Mouse (Mus musculus): Measurements from ENCODE around the gene Rgs7bp. TPM values are rescaled to one million over a fixed set of nuclear protein-coding genes. Genes with fewer than 3 reads are reported as not detected.

The Rgs7bp gene
- total and polyA plus RNA-seq, 3 experiments: 0.15 to 0.16 TPM; not detected in 1

GRCm38 (mm10) chr13:105016577-105016976, 38.2 kb downstream of the Rgs7bp start:
- no peak overlapping the region for H3K4me3 ChIP-seq (ENCODE audit: low read depth, low read length)
- TF ChIP-seq GATA1 (IDR thresholded peaks at IDR 0.05; ENCODE audit: borderline replicate concordance, low read length) (no peak), CTCF (IDR thresholded peaks at IDR 0.05; ENCODE audit: low read depth, low read length) (no peak), POLR2AphosphoS5 (IDR thresholded peaks at IDR 0.05; ENCODE audit: insufficient replicate concordance, low read depth, low read length) (no peak), GATA2 (IDR thresholded peaks at IDR 0.05; ENCODE audit: borderline replicate concordance, low read depth, low read length) (no peak), TAL1 (conservative IDR thresholded peaks at IDR 0.05; ENCODE audit: low read depth, low read length) (no peak)
- H3K4me1 ChIP-seq (ENCODE audit: insufficient read depth, low read depth, low read length): no peaks in the 10 kb centered on the region
- no peaks in the 10 kb centered on the region for H3K27me3 ChIP-seq (ENCODE audit: insufficient read depth, low read length)
- DNase-seq (ENCODE audit: low spot score) (no peak), ATAC-seq (ENCODE audit: extremely low read depth, insufficient number of reproducible peaks, low FRiP score, poor library complexity, severe bottlenecking) (no peak)
- no peaks in the 10 kb centered on the region for H3K9me3 ChIP-seq (replicated peaks)
- H3K36me3 ChIP-seq (replicated peaks): no peaks in the 10 kb centered on the region

DNA sequence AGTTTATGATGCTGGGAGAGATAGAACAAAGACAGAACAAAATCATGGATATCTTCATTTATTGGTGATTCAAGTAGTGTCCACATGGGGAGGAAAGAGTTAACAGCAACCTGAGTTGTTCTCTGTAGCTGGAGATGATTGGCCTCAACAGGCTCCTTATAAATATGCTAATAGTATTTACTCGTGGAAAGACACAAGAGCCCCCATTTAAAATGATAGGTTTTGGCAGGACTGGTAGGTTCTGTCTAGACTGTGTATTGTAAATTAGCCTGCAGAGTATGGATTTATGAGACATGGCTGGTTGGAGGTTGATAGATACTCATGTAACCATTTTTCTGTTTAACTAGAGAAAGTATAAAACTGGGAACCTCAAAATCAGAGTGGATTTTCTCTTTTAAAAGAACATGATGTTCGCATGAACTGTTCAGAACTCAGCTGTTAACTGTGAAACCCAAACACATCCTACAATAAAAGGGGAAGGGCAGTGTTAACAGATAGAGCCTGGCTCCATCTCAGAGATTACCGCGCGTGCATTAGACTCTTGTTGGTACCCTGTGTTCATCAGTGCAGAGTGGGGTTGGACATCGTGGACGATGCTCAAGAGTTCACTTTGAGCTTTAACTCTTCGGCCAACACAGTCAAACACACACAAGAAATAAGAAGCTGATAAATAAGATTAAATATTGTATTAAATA, 38.9 kb downstream of the Rgs7bp start:
- no peaks in the 10 kb centered on the region for H3K36me3 ChIP-seq (replicated peaks)
- DNase-seq (ENCODE audit: low spot score) (no peak), ATAC-seq (ENCODE audit: extremely low read depth, insufficient number of reproducible peaks, low FRiP score, poor library complexity, severe bottlenecking) (no peak)
- TF ChIP-seq GATA2 (IDR thresholded peaks at IDR 0.05; ENCODE audit: borderline replicate concordance, low read depth, low read length) (no peak), GATA1 (IDR thresholded peaks at IDR 0.05; ENCODE audit: borderline replicate concordance, low read length) (no peak), CTCF (IDR thresholded peaks at IDR 0.05; ENCODE audit: low read depth, low read length) (no peak), TAL1 (conservative IDR thresholded peaks at IDR 0.05; ENCODE audit: low read depth, low read length) (no peak), POLR2AphosphoS5 (IDR thresholded peaks at IDR 0.05; ENCODE audit: insufficient replicate concordance, low read depth, low read length) (no peak)
- H3K4me3 ChIP-seq (ENCODE audit: low read depth, low read length): no peak overlapping the region
- H3K9me3 ChIP-seq (replicated peaks): no peaks in the 10 kb centered on the region
- no peaks in the 10 kb centered on the region for H3K27me3 ChIP-seq (ENCODE audit: insufficient read depth, low read length)
- no peaks in the 10 kb centered on the region for H3K4me1 ChIP-seq (ENCODE audit: insufficient read depth, low read depth, low read length)

- DNase-seq (ENCODE audit: low spot score) (no peak), ATAC-seq (ENCODE audit: extremely low read depth, insufficient number of reproducible peaks, low FRiP score, poor library complexity, severe bottlenecking) (no peak)
- Histone ChIP-seq H3K4me3 (ENCODE audit: low read depth, low read length) (no peak overlapping the region), H3K9me3 (replicated peaks) (no peaks in the 10 kb centered on the region), H3K4me1 (ENCODE audit: insufficient read depth, low read depth, low read length) (peaks cover 2% of the 10 kb centered on the region; the same call in 1 of the 2 replicates), H3K27me3 (ENCODE audit: insufficient read depth, low read length) (peaks cover 3% of the 10 kb centered on the region; the same call in 1 of the 2 replicates), H3K36me3 (replicated peaks) (no peaks in the 10 kb centered on the region)
- TF ChIP-seq POLR2AphosphoS5 (IDR thresholded peaks at IDR 0.05; ENCODE audit: insufficient replicate concordance, low read depth, low read length) (no peak), GATA1 (IDR thresholded peaks at IDR 0.05; ENCODE audit: borderline replicate concordance, low read length) (no peak), GATA2 (IDR thresholded peaks at IDR 0.05; ENCODE audit: borderline replicate concordance, low read depth, low read length) (no peak), CTCF (IDR thresholded peaks at IDR 0.05; ENCODE audit: low read depth, low read length) (no peak), TAL1 (conservative IDR thresholded peaks at IDR 0.05; ENCODE audit: low read depth, low read length) (no peak)
Observed at GRCm38 (mm10) chr13:105011300-105011699, 43.4 kb downstream of the Rgs7bp start.

DNA sequence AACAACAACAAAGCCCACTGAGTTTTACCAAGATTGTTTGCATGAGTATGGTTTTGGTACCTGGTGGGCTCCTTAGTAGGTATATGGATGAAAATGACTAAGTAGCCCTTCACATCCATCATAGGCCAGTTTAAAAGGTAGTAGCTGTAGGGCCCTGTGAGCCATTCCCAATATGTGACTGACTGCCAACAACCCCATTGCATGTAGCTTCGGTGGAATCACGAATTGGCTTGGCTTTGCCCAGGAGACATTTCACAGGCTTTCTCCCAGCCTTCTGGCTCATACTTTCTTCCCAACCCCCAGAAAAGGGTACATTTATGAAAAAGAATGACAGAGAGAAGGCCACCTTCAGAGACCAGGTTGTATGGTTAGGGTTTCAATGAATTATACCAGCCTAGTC, 45.8 kb downstream of the Rgs7bp start:
- peaks cover 2% of the 10 kb centered on the region; the same call in 1 of the 2 replicates for H3K4me1 ChIP-seq (ENCODE audit: insufficient read depth, low read depth, low read length)
- H3K36me3 ChIP-seq (replicated peaks): no peaks in the 10 kb centered on the region
- no peak for ATAC-seq (ENCODE audit: extremely low read depth, insufficient number of reproducible peaks, low FRiP score, poor library complexity, severe bottlenecking)
- H3K4me3 ChIP-seq (ENCODE audit: low read depth, low read length): no peak overlapping the region
- no peak for TF ChIP-seq GATA1 (IDR thresholded peaks at IDR 0.05; ENCODE audit: borderline replicate concordance, low read length)
- TF ChIP-seq GATA2 (IDR thresholded peaks at IDR 0.05; ENCODE audit: borderline replicate concordance, low read depth, low read length): no peak
- TF ChIP-seq CTCF (IDR thresholded peaks at IDR 0.05; ENCODE audit: low read depth, low read length): no peak
- TF ChIP-seq POLR2AphosphoS5 (IDR thresholded peaks at IDR 0.05; ENCODE audit: insufficient replicate concordance, low read depth, low read length): no peak
- TF ChIP-seq TAL1 (conservative IDR thresholded peaks at IDR 0.05; ENCODE audit: low read depth, low read length): no peak
- H3K27me3 ChIP-seq (ENCODE audit: insufficient read depth, low read length): peaks cover 3% of the 10 kb centered on the region; the same call in 1 of the 2 replicates
- H3K9me3 ChIP-seq (replicated peaks): no peaks in the 10 kb centered on the region
- DNase-seq (ENCODE audit: low spot score): no peak

- Histone ChIP-seq H3K9me3 (replicated peaks) (no peaks in the 10 kb centered on the region), H3K27me3 (ENCODE audit: insufficient read depth, low read length) (peaks cover 4% of the 10 kb centered on the region; the same call in 1 of the 2 replicates), H3K4me3 (ENCODE audit: low read depth, low read length) (no peak overlapping the region), H3K4me1 (ENCODE audit: insufficient read depth, low read depth, low read length) (no peaks in the 10 kb centered on the region), H3K36me3 (replicated peaks) (no peaks in the 10 kb centered on the region)
- ATAC-seq (ENCODE audit: extremely low read depth, insufficient number of reproducible peaks, low FRiP score, poor library complexity, severe bottlenecking): no peak
- DNase-seq (ENCODE audit: low spot score): no peak
- TF ChIP-seq GATA2 (IDR thresholded peaks at IDR 0.05; ENCODE audit: borderline replicate concordance, low read depth, low read length): no peak
- TF ChIP-seq GATA1 (IDR thresholded peaks at IDR 0.05; ENCODE audit: borderline replicate concordance, low read length): no peak
- no peak for TF ChIP-seq TAL1 (conservative IDR thresholded peaks at IDR 0.05; ENCODE audit: low read depth, low read length)
- no peak for TF ChIP-seq POLR2AphosphoS5 (IDR thresholded peaks at IDR 0.05; ENCODE audit: insufficient replicate concordance, low read depth, low read length)
- no peak for TF ChIP-seq CTCF (IDR thresholded peaks at IDR 0.05; ENCODE audit: low read depth, low read length)
Observed at GRCm38 (mm10) chr13:105002831-105003157, 51.9 kb downstream of the Rgs7bp start.

DNA sequence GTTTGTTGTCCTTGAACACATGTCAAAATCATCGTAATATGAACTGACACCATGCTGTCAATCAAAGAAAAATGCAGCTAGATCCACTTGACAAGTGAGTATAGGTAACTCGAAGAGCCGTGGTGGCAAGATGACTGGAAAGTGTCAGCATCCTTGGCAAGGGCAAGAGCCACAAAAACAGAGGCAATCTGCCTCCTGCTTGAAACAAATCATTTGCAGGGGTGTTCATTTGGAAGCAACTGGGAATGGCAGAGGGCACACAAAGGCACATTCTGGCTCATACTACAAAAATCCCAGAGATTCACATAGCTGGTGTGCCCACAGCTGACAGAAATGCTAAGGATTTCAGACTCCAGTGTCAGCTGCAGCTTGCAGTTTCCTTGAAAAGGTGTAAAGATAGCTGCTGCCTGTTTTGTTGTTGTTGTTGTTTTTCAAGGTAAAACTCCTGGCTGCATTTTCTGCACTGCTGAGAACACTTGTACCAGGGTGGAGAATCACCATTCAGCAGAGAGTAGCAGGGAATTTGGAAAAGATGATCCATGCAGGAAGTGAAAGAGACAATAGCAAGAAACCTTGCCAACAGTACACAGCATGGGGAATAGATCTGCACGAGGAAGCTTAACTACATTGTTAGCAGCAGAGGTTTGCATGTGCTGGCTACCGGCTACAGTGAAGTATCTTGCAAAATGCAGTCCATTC, 52.4 kb downstream of the Rgs7bp start:
- DNase-seq (ENCODE audit: low spot score): no peak
- ATAC-seq (ENCODE audit: extremely low read depth, insufficient number of reproducible peaks, low FRiP score, poor library complexity, severe bottlenecking): no peak
- no peaks in the 10 kb centered on the region for H3K9me3 ChIP-seq (replicated peaks)
- TF ChIP-seq GATA2 (IDR thresholded peaks at IDR 0.05; ENCODE audit: borderline replicate concordance, low read depth, low read length) (no peak), POLR2AphosphoS5 (IDR thresholded peaks at IDR 0.05; ENCODE audit: insufficient replicate concordance, low read depth, low read length) (no peak), GATA1 (IDR thresholded peaks at IDR 0.05; ENCODE audit: borderline replicate concordance, low read length) (no peak), TAL1 (conservative IDR thresholded peaks at IDR 0.05; ENCODE audit: low read depth, low read length) (no peak), CTCF (IDR thresholded peaks at IDR 0.05; ENCODE audit: low read depth, low read length) (no peak)
- H3K4me3 ChIP-seq (ENCODE audit: low read depth, low read length): no peak overlapping the region
- H3K36me3 ChIP-seq (replicated peaks): no peaks in the 10 kb centered on the region
- no peaks in the 10 kb centered on the region for H3K4me1 ChIP-seq (ENCODE audit: insufficient read depth, low read depth, low read length)
- H3K27me3 ChIP-seq (ENCODE audit: insufficient read depth, low read length): peaks cover 4% of the 10 kb centered on the region; the same call in 1 of the 2 replicates

Data from G1E (cell line).